Mouse (Mus musculus) liver, embryonic 12.5 days (tissue): ENCODE measurements around the gene Sycp1. TPM values are rescaled to one million over a fixed set of nuclear protein-coding genes. Genes with fewer than 3 reads are reported as not detected.

ENCODE experiments used
- ATAC-seq: fragments of 200-750 bp; cut with Nextera tagmentation; 2 replicates; pipeline ENCODE4 v1.8.0; 2017; ENCODE audit warnings: moderate number of reproducible peaks, mild to moderate bottlenecking, moderate library complexity
- H3K27ac ChIP-seq: fragments of 300-500 bp; sonication (generic); 2 replicates; pipeline ENCODE4 v1.5.1; 2016; ENCODE audit warnings: mild to moderate bottlenecking
- H3K27me3 ChIP-seq: fragments of 300-500 bp; sonication (generic); replicated peaks from 2 replicates; pipeline ENCODE4 v1.6.1; 2016; ENCODE audit warnings: mild to moderate bottlenecking, moderate library complexity
- H3K36me3 ChIP-seq: fragments of 300-500 bp; sonication (generic); 2 replicates; pipeline ENCODE4 v1.6.1; 2016; ENCODE audit warnings: mild to moderate bottlenecking, moderate library complexity
- H3K4me1 ChIP-seq: fragments of 300-500 bp; sonication (generic); 2 replicates; pipeline ENCODE4 v1.6.1; 2016
- H3K4me2 ChIP-seq: fragments of 300-500 bp; sonication (generic); 2 replicates; pipeline ENCODE4 v1.6.1; 2016; ENCODE audit warnings: mild to moderate bottlenecking, moderate library complexity
- H3K4me3 ChIP-seq: fragments of 300-500 bp; sonication (generic); 2 replicates; pipeline ENCODE4 v1.5.1; 2016; ENCODE audit warnings: mild to moderate bottlenecking, moderate library complexity
- H3K9ac ChIP-seq: fragments of 300-500 bp; sonication (generic); 2 replicates; pipeline ENCODE4 v1.6.1; 2016; ENCODE audit warnings: mild to moderate bottlenecking, moderate library complexity
- H3K9me3 ChIP-seq: fragments of 300-500 bp; sonication (generic); replicated peaks from 2 replicates; pipeline ENCODE4 v1.6.1; 2016; ENCODE audit warnings: mild to moderate bottlenecking, moderate library complexity
- WGBS: fragments of 180-500 bp; shearing (Covaris S2); methylation state at CpG from one replicate; pipeline ENCODE4 v1.1.7; 2016; ENCODE audit not compliant: insufficient replicate concordance; 5-methylcytosine and 5-hydroxymethylcytosine counted together
- polyA plus RNA-seq: library from polyadenylated mRNA; unstranded; fragments of >200 nt; fragmentation: Nextera tagmentation; extraction: Ambion mirVana; gene quantifications from 2 replicates; pipeline ENCODE4 v1.2.1, GENCODE M21; 2016

The Sycp1 gene
- polyA plus RNA-seq, 1 experiment from 2014 or later, result 0.07 TPM

DNA sequence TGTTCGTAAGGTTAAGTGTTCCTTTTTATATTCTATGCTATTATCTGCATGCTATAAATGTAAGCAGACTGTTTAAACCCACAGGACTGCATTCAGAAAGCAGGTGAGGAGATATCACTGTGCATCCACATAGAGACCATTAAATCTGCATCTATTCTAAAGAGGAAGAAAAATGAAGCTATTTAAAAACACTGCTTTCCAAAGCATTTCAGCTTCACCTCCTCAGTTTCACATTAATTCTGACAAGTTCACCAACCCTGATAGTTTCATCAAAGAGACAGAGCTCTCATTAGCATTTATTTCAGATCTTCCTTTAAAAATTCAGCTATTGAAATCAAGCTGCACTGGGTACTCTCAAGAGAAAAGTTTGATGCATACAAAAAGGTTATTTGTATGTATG lies 2.2 kb upstream of the Sycp1 start:
- H3K4me3 ChIP-seq, result no peak overlapping the region
- ATAC-seq, result no peak
- H3K4me1 ChIP-seq, result no peaks in the 10 kb centered on the region
- H3K36me3 ChIP-seq, result no peaks in the 10 kb centered on the region
- H3K27me3 ChIP-seq, result no peaks in the 10 kb centered on the region
- 0 out of 2 replicates have a peak, but pooled peaks cover 4% of the 10 kb centered on the region for H3K9me3 ChIP-seq
- H3K27ac ChIP-seq, result no peak overlapping the region
- no peak overlapping the region for H3K9ac ChIP-seq
- no peak overlapping the region for H3K4me2 ChIP-seq
- 83% methylated on average over 1 of the region's 1 CpGs for WGBS

DNA sequence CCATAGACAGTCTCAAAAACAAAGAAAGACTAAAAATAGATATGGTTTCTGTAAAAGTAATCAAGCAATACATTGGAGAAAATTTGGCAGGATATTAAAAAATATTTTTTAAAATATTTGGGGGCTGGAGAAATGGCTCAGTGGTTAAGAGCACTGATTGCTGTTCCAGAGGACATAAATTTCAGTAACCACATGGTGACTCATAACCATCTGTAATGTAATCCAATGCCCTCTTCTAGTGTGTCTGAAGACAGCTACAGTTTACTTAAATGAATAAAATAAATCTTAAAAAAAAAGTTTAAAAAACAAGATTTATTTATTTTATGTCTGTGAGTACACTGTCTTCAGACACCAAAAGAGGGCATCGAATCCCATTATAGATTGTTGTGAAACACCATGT lies 36.8 kb downstream of the Sycp1 start:
- H3K27ac ChIP-seq, result no peak overlapping the region
- no peak overlapping the region for H3K4me3 ChIP-seq
- 69% methylated on average over 1 of the region's 1 CpGs for WGBS
- H3K4me2 ChIP-seq, result no peak overlapping the region
- H3K9me3 ChIP-seq, result no peaks in the 10 kb centered on the region
- H3K9ac ChIP-seq, result no peak overlapping the region
- no peaks in the 10 kb centered on the region for H3K36me3 ChIP-seq
- no peaks in the 10 kb centered on the region for H3K4me1 ChIP-seq
- H3K27me3 ChIP-seq, result no peaks in the 10 kb centered on the region
- no peak for ATAC-seq

DNA sequence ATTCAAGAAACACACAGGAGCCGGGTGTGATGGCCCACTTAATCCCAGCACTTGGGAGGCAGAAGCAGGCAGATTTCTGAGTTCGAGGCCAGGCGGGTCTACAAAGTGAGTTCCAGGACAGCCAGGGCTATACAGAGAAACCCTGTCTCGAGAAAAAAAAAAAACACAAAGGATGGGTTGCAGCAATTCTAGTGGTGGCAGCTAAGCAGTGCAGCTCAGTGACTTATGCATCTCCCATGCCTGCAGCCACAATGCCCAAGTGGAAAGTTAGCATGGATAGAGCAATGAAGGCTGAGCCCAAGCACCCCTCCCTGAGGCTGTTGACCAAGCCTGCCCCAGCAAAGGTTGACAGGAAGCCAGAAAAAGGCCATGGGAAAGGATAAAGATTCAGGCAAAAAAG lies 55.4 kb downstream of the Sycp1 start:
- Histone ChIP-seq H3K9me3 (no peaks in the 10 kb centered on the region), H3K27ac (no peak overlapping the region), H3K9ac (no peak overlapping the region), H3K4me2 (no peak overlapping the region), H3K36me3 (no peaks in the 10 kb centered on the region), H3K27me3 (no peaks in the 10 kb centered on the region), H3K4me1 (no peaks in the 10 kb centered on the region), H3K4me3 (no peak overlapping the region)
- no peak for ATAC-seq
- WGBS, result 53% methylated on average over 4 of the region's 4 CpGs

DNA sequence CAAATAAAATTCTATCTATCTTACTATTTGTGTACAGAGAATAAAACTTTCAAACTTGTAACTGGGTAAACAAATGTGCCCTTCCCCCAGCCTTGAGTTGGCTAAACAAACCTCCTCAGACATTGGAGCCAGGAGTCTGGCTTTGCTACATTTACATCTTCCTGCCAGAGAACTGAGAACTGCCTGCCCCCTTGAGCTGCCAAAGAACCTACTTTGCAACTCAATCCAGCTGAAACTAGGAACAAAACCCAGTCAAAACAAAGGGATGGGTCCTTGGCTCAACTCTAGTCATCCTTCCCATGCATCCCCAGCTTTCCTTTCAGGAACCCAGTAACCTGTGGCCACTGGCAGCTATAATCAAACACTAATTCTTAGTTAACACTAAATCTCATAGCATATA lies 87.2 kb downstream of the Sycp1 start:
- no peak overlapping the region for H3K4me2 ChIP-seq
- H3K9ac ChIP-seq, result no peak overlapping the region
- no peaks in the 10 kb centered on the region for H3K9me3 ChIP-seq
- no peaks in the 10 kb centered on the region for H3K36me3 ChIP-seq
- ATAC-seq, result no peak
- H3K27me3 ChIP-seq, result no peaks in the 10 kb centered on the region
- no peak overlapping the region for H3K27ac ChIP-seq
- H3K4me3 ChIP-seq, result no peak overlapping the region
- H3K4me1 ChIP-seq, result no peaks in the 10 kb centered on the region

DNA sequence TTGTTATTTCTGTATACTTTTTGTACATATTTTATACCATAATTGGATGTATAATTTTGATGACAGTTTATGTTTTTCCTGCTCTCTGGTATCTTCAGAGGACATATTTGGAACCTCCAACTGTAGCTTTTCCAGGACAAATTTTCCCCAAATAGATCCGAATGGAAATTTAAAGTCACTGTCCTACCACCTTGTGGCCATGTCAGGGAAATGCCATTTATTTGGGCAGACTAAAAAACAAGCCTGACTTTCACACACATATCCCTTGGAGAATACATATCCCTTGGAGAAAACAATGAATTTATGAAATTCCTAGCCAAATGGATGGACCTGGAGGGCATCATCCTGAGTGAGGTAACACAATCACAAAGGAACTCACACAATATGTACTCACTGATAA lies 93.5 kb downstream of the Sycp1 start:
- Histone ChIP-seq H3K9me3 (no peaks in the 10 kb centered on the region), H3K4me3 (no peak overlapping the region), H3K9ac (no peak overlapping the region), H3K27ac (no peak overlapping the region), H3K36me3 (no peaks in the 10 kb centered on the region), H3K4me2 (no peak overlapping the region), H3K27me3 (no peaks in the 10 kb centered on the region), H3K4me1 (no peaks in the 10 kb centered on the region)
- WGBS, result 37% methylated on average over 1 of the region's 1 CpGs
- no peak for ATAC-seq

DNA sequence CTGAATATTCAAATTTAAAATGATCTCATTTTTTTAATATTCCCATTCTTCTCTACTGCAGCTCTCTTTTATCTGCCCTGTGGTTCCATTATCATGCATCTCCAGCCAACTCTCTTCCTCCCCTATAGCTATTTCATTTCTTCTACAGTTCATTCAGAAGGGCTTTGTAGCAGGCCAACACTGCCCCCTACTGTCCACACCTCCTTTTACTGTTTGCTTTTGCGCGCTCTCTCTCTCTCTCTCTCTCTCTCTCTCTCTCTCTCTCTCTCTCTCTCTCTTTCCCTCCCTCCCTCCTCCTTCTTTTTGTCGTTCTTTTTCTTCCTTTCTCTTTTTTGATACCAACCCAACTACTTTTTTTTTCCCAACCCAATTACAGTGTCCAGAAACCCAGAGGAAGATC lies 132.0 kb downstream of the Sycp1 start:
- Histone ChIP-seq H3K9me3 (no peaks in the 10 kb centered on the region), H3K4me3 (no peak overlapping the region), H3K9ac (no peak overlapping the region), H3K4me1 (no peaks in the 10 kb centered on the region), H3K27me3 (no peaks in the 10 kb centered on the region), H3K36me3 (no peaks in the 10 kb centered on the region), H3K4me2 (no peak overlapping the region), H3K27ac (no peak overlapping the region)
- ATAC-seq, result no peak
- 0% methylated on average over 3 of the region's 3 CpGs for WGBS

DNA sequence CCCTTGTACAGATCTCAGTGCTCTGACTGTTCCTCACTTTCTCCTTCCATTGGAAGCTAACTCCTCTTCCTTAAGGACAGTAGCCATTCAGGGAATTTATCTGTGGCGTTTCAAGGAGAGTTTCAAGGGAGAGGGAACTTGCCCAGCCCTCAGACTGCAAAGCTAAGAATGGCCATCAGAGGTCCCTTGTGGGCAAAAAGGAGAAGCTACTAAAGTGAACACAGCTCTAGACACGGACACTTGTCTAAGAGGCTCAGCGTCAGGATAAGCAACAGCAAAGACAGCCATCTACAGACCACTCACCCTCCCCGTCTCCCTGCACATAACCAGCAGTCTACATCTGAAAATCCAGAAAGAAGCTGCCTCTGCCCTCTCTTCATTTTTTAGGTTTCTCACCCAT lies 148.5 kb downstream of the Sycp1 start:
- WGBS, result 20% methylated on average over 4 of the region's 4 CpGs
- Histone ChIP-seq H3K4me2 (no peak overlapping the region), H3K9ac (no peak overlapping the region), H3K9me3 (no peaks in the 10 kb centered on the region), H3K36me3 (no peaks in the 10 kb centered on the region), H3K27ac (no peak overlapping the region), H3K4me3 (no peak overlapping the region), H3K27me3 (no peaks in the 10 kb centered on the region), H3K4me1 (no peaks in the 10 kb centered on the region)
- no peak for ATAC-seq

DNA sequence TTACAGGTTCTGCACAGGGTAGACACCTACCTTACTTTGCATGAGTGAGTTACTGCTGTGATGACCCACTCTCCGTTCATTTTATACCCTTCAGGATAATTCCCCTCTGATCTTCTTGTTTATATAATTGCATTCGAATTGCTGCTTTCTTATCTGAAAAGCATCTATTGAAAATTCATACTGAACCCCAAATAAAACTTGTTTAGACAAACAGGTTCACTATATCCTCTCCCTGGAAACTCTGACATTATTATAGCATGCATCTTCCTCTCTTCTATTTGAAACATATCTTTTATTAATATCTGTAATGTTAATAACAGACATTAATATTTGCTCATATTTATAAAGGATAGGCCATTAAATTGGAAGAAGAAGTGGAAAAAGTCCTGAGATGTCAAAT lies 153.3 kb downstream of the Sycp1 start, which contains the start of gene Tshb:
Gene Tshb, minus strand, starts transcription at position 101 of the 400 bp plus-strand sequence.
- H3K9ac ChIP-seq, result no peak within 1 kb of the TSS
- no peak within 1 kb of the TSS for H3K27ac ChIP-seq
- no peak within 1 kb of the TSS for H3K4me2 ChIP-seq
- no peak within 1 kb of the TSS for H3K4me3 ChIP-seq
- 62% methylated on average over 2 of the region's 2 CpGs for WGBS
- H3K9me3 ChIP-seq, result no peaks in the 10 kb centered on the region
- no peaks in the 10 kb centered on the region for H3K36me3 ChIP-seq
- ATAC-seq, result no peak
- H3K4me1 ChIP-seq, result no peaks in the 10 kb centered on the region
- no peaks in the 10 kb centered on the region for H3K27me3 ChIP-seq

DNA sequence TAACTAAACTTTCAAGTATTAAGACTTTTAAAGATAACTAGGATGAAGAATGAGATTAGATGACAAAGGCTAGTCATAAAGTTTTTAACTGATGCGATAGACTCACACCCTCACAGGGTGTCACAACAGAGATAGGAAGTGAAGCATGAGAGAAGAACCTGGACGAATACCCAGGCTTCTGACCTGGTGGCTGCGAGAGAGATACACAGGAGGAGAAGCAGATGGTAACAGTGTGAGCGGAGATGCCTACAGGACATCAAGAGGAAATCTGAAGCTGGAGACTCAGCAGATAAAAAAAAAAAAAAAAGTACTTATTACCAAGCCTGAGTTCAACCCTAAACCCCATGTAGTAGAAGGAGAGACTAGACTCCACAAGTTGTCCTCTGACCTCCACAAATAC lies 162.9 kb downstream of the Sycp1 start:
- WGBS, result 50% methylated on average over 4 of the region's 4 CpGs
- H3K9ac ChIP-seq, result no peak overlapping the region

More for the DNA sequence above, 162.9 kb downstream of the Sycp1 start:
- Histone ChIP-seq H3K27me3 (no peaks in the 10 kb centered on the region), H3K4me3 (no peak overlapping the region), H3K4me1 (no peaks in the 10 kb centered on the region), H3K36me3 (no peaks in the 10 kb centered on the region), H3K27ac (no peak overlapping the region), H3K4me2 (no peak overlapping the region), H3K9me3 (no peaks in the 10 kb centered on the region)
- no peak for ATAC-seq

Other genes with a start within 250 kb of the Sycp1 start
- gene Tspan2, start 201.6 kb downstream of the Sycp1 start, polyA plus RNA-seq, result 2.8 and 3.4 TPM in 2 replicates
- not detected in 2 replicates for gene Tshb, start 153.4 kb downstream of the Sycp1 start, polyA plus RNA-seq
- gene Nr1h5, start 28.0 kb upstream of the Sycp1 start, polyA plus RNA-seq, result 10.3 and 10.4 TPM in 2 replicates
- 21.5 and 21.6 TPM in 2 replicates for gene Sike1, start 59.6 kb upstream of the Sycp1 start, polyA plus RNA-seq
- 179 and 183 TPM in 2 replicates for gene Csde1, start 84.3 kb upstream of the Sycp1 start, polyA plus RNA-seq
- gene Nras, start 122.2 kb upstream of the Sycp1 start, polyA plus RNA-seq, result 59.4 and 61.5 TPM in 2 replicates
- 0.12 and 0.13 TPM in 2 replicates for gene Ampd1, start 137.9 kb upstream of the Sycp1 start, polyA plus RNA-seq
- 13.0 and 13.1 TPM in 2 replicates for gene Dennd2c, start 166.5 kb upstream of the Sycp1 start, polyA plus RNA-seq
- 235 and 237 TPM in 2 replicates for gene Bcas2, start 235.6 kb upstream of the Sycp1 start, polyA plus RNA-seq